Mouse (Mus musculus): ENCODE measurements around the gene Heg1.

The Heg1 gene

DNA sequence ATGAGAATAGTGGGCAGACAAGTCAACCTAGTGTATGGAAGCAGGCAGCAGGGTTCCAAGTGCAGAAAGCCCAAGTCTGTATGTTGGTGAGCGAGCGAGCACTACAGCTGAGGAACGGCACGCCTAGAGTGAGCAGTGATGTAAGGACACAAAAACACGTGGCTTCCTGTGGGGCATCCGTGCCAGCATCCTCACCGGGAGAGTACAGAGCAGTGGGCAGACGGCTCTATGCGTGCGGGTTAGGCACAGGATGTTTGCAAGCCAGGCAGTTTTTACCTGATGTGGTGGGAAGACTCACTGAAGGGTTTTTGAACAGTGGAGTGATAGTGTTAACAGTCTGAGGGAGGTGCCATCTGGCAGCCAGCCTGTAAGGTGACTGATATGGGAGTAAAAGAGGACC is 23.9 kb downstream of the Heg1 start:
- DNase-seq = no peak

GRCm38 (mm10) chr16:33708585-33709397 is 24.6 kb downstream of the Heg1 start:
- DNase-seq = no peak

- peak; percentile 25 for DNase-seq
These were observed 30.1 kb downstream of the Heg1 start for GRCm38 (mm10) chr16:33714271-33714670.

DNA sequence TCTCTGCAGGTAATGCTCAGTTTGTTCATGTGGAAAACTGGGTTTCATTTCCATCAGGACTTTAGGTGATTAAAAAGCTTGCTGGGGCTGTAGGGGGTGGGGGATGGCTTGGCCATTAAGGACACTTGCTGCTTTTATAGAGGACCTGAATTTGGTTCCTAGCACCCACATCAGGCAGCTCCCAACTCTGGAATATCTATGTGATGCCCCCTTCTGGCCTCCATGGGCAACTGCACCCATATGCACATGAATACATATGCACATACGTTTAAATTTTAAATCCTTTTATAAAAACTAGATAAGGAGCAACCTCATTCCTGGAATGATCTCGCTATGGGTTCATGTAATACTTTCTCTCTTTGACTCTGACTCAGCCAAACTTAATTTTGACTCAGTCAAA is 39.1 kb downstream of the Heg1 start:
- no peak for DNase-seq

GRCm38 (mm10) chr16:33723983-33724382 is 39.8 kb downstream of the Heg1 start:
- no peak for DNase-seq

GRCm38 (mm10) chr16:33726261-33726660 is 42.1 kb downstream of the Heg1 start:
- DNase-seq = no peak

DNA sequence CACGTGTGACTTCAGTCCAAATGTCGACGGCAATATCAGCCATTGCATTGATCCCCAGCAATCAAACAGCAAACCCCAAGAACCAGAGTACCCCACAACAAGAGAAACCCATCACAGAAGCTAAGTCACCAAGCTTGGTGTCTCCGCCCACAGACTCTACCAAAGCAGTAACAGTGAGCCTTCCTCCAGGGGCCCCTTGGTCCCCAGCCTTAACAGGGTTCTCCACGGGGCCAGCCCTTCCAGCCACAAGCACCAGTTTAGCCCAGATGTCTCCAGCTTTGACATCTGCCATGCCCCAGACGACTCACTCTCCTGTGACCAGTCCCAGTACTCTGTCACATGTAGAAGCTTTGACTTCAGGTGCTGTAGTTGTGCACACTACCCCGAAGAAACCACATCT is 42.7 kb downstream of the Heg1 start:
- no peak for DNase-seq

GRCm38 (mm10) chr16:33728427-33728826 is 44.3 kb downstream of the Heg1 start:
- peak; percentile 23 for DNase-seq

- no peak for DNase-seq
These were observed 47.1 kb downstream of the Heg1 start for GRCm38 (mm10) chr16:33731291-33731690.

- DNase-seq = no peak
These were observed 48.1 kb downstream of the Heg1 start for GRCm38 (mm10) chr16:33732237-33732749.

- DNase-seq = no peak
These were observed 48.8 kb downstream of the Heg1 start for GRCm38 (mm10) chr16:33732846-33733580.

DNA sequence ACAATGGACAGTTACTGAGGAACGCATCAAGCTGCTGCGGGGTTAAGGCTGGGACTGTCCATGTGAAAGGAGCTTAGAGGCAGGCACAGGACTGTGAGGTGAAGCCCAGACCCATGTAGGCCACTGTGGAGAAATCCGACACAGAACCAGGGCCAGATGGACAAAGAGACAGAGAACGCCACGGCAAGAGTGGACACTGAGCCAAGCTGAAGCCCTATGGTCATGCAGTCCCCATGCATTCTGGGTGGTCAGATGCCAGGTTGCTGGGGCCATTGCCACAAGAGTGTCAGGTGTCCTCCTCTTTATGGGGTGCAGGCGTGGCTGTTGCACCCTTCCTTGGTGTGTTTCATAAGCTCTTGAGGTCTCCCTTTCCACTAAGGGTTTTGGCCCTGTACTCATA is 49.7 kb downstream of the Heg1 start:
- no peak for DNase-seq

- DNase-seq = peak; percentile 31
These were observed 50.4 kb downstream of the Heg1 start for GRCm38 (mm10) chr16:33734545-33734944.

- no peak for DNase-seq
These were observed 51.1 kb downstream of the Heg1 start for GRCm38 (mm10) chr16:33735238-33735637.

- no peak for DNase-seq
These were observed 51.6 kb downstream of the Heg1 start for GRCm38 (mm10) chr16:33735791-33736190.

- DNase-seq = no peak
These were observed 52.6 kb downstream of the Heg1 start for GRCm38 (mm10) chr16:33736746-33737145.

DNA sequence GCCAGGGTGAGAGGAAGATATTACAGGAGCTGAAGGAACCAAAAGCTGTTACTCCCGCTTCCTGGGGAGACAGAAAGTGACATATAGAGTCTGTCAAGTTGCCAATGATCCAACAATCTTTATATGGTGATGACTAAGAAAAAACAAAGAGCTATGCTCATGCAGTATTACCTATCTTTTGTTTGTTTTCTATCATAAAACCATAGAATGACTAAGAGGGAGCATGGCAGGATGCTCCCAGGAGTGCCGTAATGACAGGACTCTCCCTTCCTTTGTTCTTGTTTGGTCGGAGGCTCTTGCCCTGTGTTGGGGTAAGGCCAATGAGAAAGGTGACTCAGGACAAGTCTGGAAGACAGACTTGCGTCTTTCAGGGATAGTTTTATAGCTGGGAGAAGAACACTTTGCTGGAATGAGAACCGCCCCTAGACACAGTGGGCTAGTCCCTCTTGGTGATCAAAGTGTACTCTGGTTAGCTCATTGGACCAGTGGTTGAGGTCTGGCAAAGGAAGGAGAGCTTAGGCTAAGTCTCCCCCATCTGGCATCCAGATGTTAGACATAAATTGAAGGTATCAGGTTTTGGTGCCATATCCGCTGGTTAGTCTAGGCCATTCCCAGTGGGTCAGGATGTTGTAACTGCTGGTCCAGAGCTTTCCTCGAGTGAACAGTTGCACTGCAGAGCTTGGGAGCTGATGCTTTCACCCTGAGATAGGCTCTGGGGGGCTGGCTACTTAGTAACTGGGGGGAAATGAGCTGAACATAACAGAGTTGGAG is 55.0 kb downstream of the Heg1 start:
- DNase-seq = no peak

DNA sequence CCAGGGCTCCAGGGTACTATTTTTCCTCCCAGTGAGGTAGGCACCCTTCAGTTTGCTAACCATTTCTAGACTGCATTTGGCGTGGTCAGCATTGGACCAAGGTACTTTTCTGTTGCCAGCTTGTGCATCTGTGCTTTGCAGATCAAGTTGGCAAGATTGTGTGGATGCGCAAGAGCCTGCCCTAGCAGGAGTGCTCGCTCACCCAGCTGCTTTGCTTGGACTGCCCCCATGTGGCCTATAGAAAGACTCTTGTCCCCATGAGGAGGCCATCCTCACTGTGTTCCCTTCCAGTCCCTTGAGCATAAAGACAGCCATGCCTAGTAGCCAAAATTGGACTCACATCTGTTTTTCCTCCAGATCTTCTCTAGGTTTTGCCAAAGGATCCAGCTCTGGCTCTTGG is 55.6 kb downstream of the Heg1 start:
- DNase-seq = peak; percentile 71

GRCm38 (mm10) chr16:33740416-33740815 is 56.2 kb downstream of the Heg1 start:
- DNase-seq = no peak

- DNase-seq = no peak
These were observed 57.6 kb downstream of the Heg1 start for GRCm38 (mm10) chr16:33741795-33742194.

- no peak for DNase-seq
These were observed 58.1 kb downstream of the Heg1 start for GRCm38 (mm10) chr16:33742233-33742632.

DNA sequence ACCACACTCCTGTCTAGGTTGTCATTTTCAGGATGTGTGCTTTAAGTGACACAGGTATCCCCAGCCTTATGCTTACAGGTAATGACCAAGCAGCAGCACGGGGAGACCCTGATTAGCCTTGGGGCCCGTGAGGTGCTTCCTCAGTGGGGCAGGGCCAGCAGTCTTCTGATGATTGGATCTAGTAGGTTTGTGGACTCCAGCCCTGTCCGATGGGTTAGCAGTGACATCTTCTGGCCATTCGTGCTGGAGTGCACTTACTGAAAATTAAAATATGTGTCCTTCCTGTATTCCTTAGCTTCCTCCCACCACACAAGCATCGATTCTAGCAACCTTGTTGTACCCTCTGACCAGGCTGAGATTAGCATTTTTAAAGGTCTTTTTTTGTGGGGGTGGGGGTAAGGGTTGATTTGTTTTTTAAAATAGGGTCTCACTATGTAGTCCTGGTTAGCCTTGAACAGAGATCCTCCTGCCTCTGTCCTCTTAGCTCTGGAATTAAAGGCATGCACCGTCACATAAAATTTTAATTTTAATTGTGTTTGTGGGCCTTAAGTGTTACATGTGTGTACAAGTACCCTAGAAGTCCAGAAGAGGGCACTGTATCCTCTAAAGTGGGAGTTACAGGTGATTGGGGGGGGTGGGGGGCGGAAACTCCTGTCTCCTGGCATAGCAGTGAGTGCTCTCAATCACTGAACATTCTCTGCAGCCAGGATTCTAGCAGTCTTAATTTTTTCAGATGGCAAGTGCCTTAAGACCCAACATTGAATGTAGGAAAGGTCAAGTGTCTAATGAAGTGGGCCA is 60.7 kb downstream of the Heg1 start:
- DNase-seq = no peak

Data from right cerebral cortex, postnatal 14 days (tissue).